Mouse (Mus musculus) MEL (cell line): ENCODE results near the gene Mogat2. TPM values are rescaled to one million over a fixed set of nuclear protein-coding genes. Genes with fewer than 3 reads are reported as not detected.

Experiments used
- DNase-seq: peaks from one replicate; pipeline ENCODE4 v3.0.0; 2011; ENCODE audit warnings: low read depth, low spot score
- H3K27ac ChIP-seq: 2 replicates; pipeline ENCODE4 v1.5.1; 2012; ENCODE audit warnings: low read depth, mild to moderate bottlenecking, control low read depth, low read length, moderate library complexity; ENCODE audit not compliant: control insufficient read depth
- H3K27me3 ChIP-seq, 2 experiments: fragments of 150-350 bp in 1 of 2; sonication (generic) in 1 of 2; 2 replicates each; pipeline ENCODE4 v1.6.1; 2012; ENCODE audit warnings: low read length in 2 of 2, mild to moderate bottlenecking in 2 of 2, improper control_type of control experiment in 1 of 2, moderate library complexity in 1 of 2; ENCODE audit not compliant: insufficient read depth in 2 of 2, control insufficient read depth in 1 of 2
- H3K36me3 ChIP-seq, 2 experiments: 2 replicates each; pipeline ENCODE4 v1.6.1; 2012 to 2014; ENCODE audit warnings: low read length in 2 of 2, improper control_type of control experiment in 1 of 2, inconsistent platforms in 1 of 2, mild to moderate bottlenecking in 1 of 2; ENCODE audit not compliant: insufficient read depth in 2 of 2, control insufficient read depth in 1 of 2
- H3K4me1 ChIP-seq, 2 experiments: fragments of 150-350 bp in 1 of 2; sonication (generic) in 1 of 2; 2 replicates each; pipeline ENCODE4 v1.6.1; 2012; ENCODE audit warnings: low read length in 2 of 2, improper control_type of control experiment in 1 of 2, mild to moderate bottlenecking in 1 of 2; ENCODE audit not compliant: insufficient read depth in 2 of 2, control insufficient read depth in 1 of 2
- H3K4me3 ChIP-seq, 2 experiments: fragments of 150-350 bp in 1 of 2; sonication (generic) in 1 of 2; 2 replicates each; pipeline ENCODE4 v1.5.1; 2012; ENCODE audit warnings: low read depth in 2 of 2, low read length in 2 of 2, mild to moderate bottlenecking in 2 of 2, moderate library complexity in 2 of 2, control low read depth in 1 of 2, improper control_type of control experiment in 1 of 2; ENCODE audit not compliant: control insufficient read depth in 1 of 2, insufficient read depth in 1 of 2
- H3K79me2 ChIP-seq: 2 replicates; pipeline ENCODE4 v1.6.1; 2012; ENCODE audit warnings: mild to moderate bottlenecking, low read length, moderate library complexity; ENCODE audit not compliant: control insufficient read depth, poor library complexity, insufficient read depth
- H3K9ac ChIP-seq: 2 replicates; pipeline ENCODE4 v1.6.1; 2012; ENCODE audit warnings: low read depth, mild to moderate bottlenecking, control low read depth, low read length, moderate library complexity; ENCODE audit not compliant: control insufficient read depth, poor library complexity, severe bottlenecking
- H3K9me3 ChIP-seq: fragments of 150-350 bp; sonication (generic); replicated peaks from 2 replicates; pipeline ENCODE4 v1.6.1; 2012; ENCODE audit warnings: mild to moderate bottlenecking, low read length, improper control_type of control experiment, moderate library complexity; ENCODE audit not compliant: insufficient read depth
- CTCF ChIP-seq, 3 experiments: IDR thresholded peaks in 2 of 3; conservative IDR thresholded peaks in 1 of 3; 2 replicates each; pipeline ENCODE4 v1.5.1; 2011 to 2012; ENCODE audit warnings: low read length in 3 of 3, low read depth in 2 of 3, mild to moderate bottlenecking in 2 of 3, improper control_type of control experiment in 1 of 3, inconsistent platforms in 1 of 3, mixed read lengths in 1 of 3, moderate library complexity in 1 of 3; ENCODE audit not compliant: control insufficient read depth in 1 of 3, insufficient read depth in 1 of 3, poor library complexity in 1 of 3, severe bottlenecking in 1 of 3
- E2F4 ChIP-seq: IDR thresholded peaks from 2 replicates; pipeline ENCODE4 v1.6.1; 2011; ENCODE audit warnings: low read depth, low read length, improper control_type of control experiment, borderline replicate concordance
- ELF1 ChIP-seq: IDR thresholded peaks from 2 replicates; pipeline ENCODE4 v1.6.1; 2014; ENCODE audit warnings: low read depth, mild to moderate bottlenecking, inconsistent platforms, low read length, improper control_type of control experiment, moderate library complexity
- ETS1 ChIP-seq: IDR thresholded peaks from 2 replicates; pipeline ENCODE4 v1.6.1; 2012; ENCODE audit warnings: low read depth, mild to moderate bottlenecking, inconsistent platforms, low read length, improper control_type of control experiment, moderate library complexity
- HCFC1 ChIP-seq: IDR thresholded peaks from 2 replicates; pipeline ENCODE4 v1.6.1; 2012; ENCODE audit warnings: low read depth, mild to moderate bottlenecking, inconsistent platforms, low read length, improper control_type of control experiment, moderate library complexity
- JUND ChIP-seq: IDR thresholded peaks from 2 replicates; pipeline ENCODE4 v1.6.1; 2011; ENCODE audit warnings: low read depth, mild to moderate bottlenecking, improper control_type of control experiment, low read length
- MAZ ChIP-seq: IDR thresholded peaks from 2 replicates; pipeline ENCODE4 v1.6.1; 2012; ENCODE audit warnings: low read depth, mild to moderate bottlenecking, inconsistent platforms, low read length, improper control_type of control experiment
- MEF2A ChIP-seq: IDR thresholded peaks from 2 replicates; pipeline ENCODE4 v1.6.1; 2014; ENCODE audit warnings: low read depth, mild to moderate bottlenecking, inconsistent platforms, low read length, improper control_type of control experiment; ENCODE audit not compliant: poor library complexity, insufficient replicate concordance, severe bottlenecking; ENCODE audit errors: extremely low read depth
- NELFE ChIP-seq: IDR thresholded peaks from 2 replicates; pipeline ENCODE4 v1.6.1; 2011; ENCODE audit warnings: low read depth, low read length, improper control_type of control experiment
- POLR2A ChIP-seq, 2 experiments: IDR thresholded peaks; 2 replicates each; pipeline ENCODE4 v1.6.1; 2011 to 2012; ENCODE audit warnings: low read length in 2 of 2, mild to moderate bottlenecking in 2 of 2, control low read depth in 1 of 2, improper control_type of control experiment in 1 of 2, low read depth in 1 of 2, moderate library complexity in 1 of 2; ENCODE audit not compliant: control insufficient read depth in 1 of 2, insufficient read depth in 1 of 2, poor library complexity in 1 of 2
- POLR2AphosphoS2 ChIP-seq: IDR thresholded peaks from 2 replicates; pipeline ENCODE4 v1.6.1; 2011; ENCODE audit warnings: low read length, improper control_type of control experiment
- POLR2AphosphoS5 ChIP-seq: IDR thresholded peaks from 2 replicates; pipeline ENCODE4 v1.6.1; 2012; ENCODE audit warnings: low read depth, borderline replicate concordance, mild to moderate bottlenecking, inconsistent platforms, low read length, moderate library complexity, mixed read lengths
- RAD21 ChIP-seq: IDR thresholded peaks from 2 replicates; pipeline ENCODE4 v1.6.1; 2011; ENCODE audit warnings: mild to moderate bottlenecking, low read depth, low read length, improper control_type of control experiment
- RCOR1 ChIP-seq: IDR thresholded peaks from 2 replicates; pipeline ENCODE4 v1.6.1; 2012; ENCODE audit warnings: low read depth, mild to moderate bottlenecking, inconsistent platforms, low read length, improper control_type of control experiment
- SMC3 ChIP-seq: IDR thresholded peaks from 2 replicates; pipeline ENCODE4 v1.6.1; 2011; ENCODE audit warnings: low read depth, low read length, improper control_type of control experiment
- TBP ChIP-seq: IDR thresholded peaks from 2 replicates; pipeline ENCODE4 v1.8.0; 2011; ENCODE audit warnings: low read depth, low read length, improper control_type of control experiment
- TCF12 ChIP-seq: IDR thresholded peaks from 2 replicates; pipeline ENCODE4 v1.6.1; 2014; ENCODE audit warnings: low read depth, mild to moderate bottlenecking, inconsistent platforms, low read length, improper control_type of control experiment, moderate library complexity
- UBTF ChIP-seq: IDR thresholded peaks from 2 replicates; pipeline ENCODE4 v1.6.1; 2012; ENCODE audit warnings: low read depth, mild to moderate bottlenecking, inconsistent platforms, low read length, improper control_type of control experiment, moderate library complexity, borderline replicate concordance; ENCODE audit not compliant: insufficient read depth
- USF1 ChIP-seq: IDR thresholded peaks from 2 replicates; pipeline ENCODE4 v1.6.1; 2014; ENCODE audit warnings: low read depth, mild to moderate bottlenecking, inconsistent platforms, low read length, improper control_type of control experiment, moderate library complexity
- USF2 ChIP-seq, 2 experiments: IDR thresholded peaks; 2 replicates each; pipeline ENCODE4 v1.6.1; 2011 to 2012; ENCODE audit warnings: improper control_type of control experiment in 2 of 2, low read length in 2 of 2, borderline replicate concordance in 1 of 2, inconsistent platforms in 1 of 2, low read depth in 1 of 2, mild to moderate bottlenecking in 1 of 2; ENCODE audit not compliant: insufficient read depth in 1 of 2
- ZC3H11A ChIP-seq: IDR thresholded peaks from 2 replicates; pipeline ENCODE4 v1.6.1; 2012; ENCODE audit warnings: low read depth, mild to moderate bottlenecking, inconsistent platforms, low read length, improper control_type of control experiment
- ZKSCAN1 ChIP-seq: IDR thresholded peaks from 2 replicates; pipeline ENCODE4 v1.6.1; 2012; ENCODE audit warnings: low read depth, mild to moderate bottlenecking, inconsistent platforms, low read length, improper control_type of control experiment, moderate library complexity
- ZMIZ1 ChIP-seq: IDR thresholded peaks from 2 replicates; pipeline ENCODE4 v1.6.1; 2012; ENCODE audit warnings: low read depth, mild to moderate bottlenecking, inconsistent platforms, low read length, improper control_type of control experiment, moderate library complexity
- polyA plus RNA-seq, 2 experiments: library from polyadenylated mRNA; stranded (reverse) in 1 of 2; unstranded in 1 of 2; fragments of >175 nt in 1 of 2; fragments of >200 nt in 1 of 2; gene quantifications; 2 replicates each; pipeline versions ENCODE4 v1.2.1 to v1.2.4; 2012; ENCODE audit warnings: low replicate concordance in 2 of 2, low read depth in 1 of 2; ENCODE audit not compliant: insufficient read length in 2 of 2, insufficient read depth in 1 of 2, missing spikeins in 1 of 2
- total RNA-seq: library from RNA; depleted of rRNA; stranded (reverse); fragments of 300-350 nt; gene quantifications from 2 replicates; pipeline ENCODE4 v1.2.3, GENCODE M21; 2012

Gene Mogat2
- total and polyA plus RNA-seq, 3 experiments: 0.13 TPM; not detected in 2

- Histone ChIP-seq H3K9me3 (no peaks in the 10 kb centered on the region), H3K79me2 (no peaks in the 10 kb centered on the region), H3K4me1 (no peaks in the 10 kb centered on the region), H3K27ac (no peak overlapping the region), H3K4me3 (no peak overlapping the region), H3K9ac (no peak overlapping the region), H3K36me3 (no peaks in the 10 kb centered on the region), H3K27me3 (peaks cover 0 to 1% of the 10 kb centered on the region in 2 experiments; a peak in 2 of 4 replicates)
- TF ChIP-seq MAZ (no peak), ETS1 (no peak), ZKSCAN1 (no peak), ZMIZ1 (no peak), HCFC1 (no peak), UBTF (no peak), NELFE (no peak), SMC3 (peak; percentile 55), CTCF (IDR thresholded peaks at IDR 0.05 in 2 of 3, conservative IDR thresholded peaks at IDR 0.05 in 1 of 3; ENCODE audit: control insufficient read depth in 1 of 3, insufficient read depth in 1 of 3, low read depth in 2 of 3, low read length in 3 of 3, poor library complexity in 1 of 3, severe bottlenecking in 1 of 3) (peak; percentile 71 to 77 (median 72)), MEF2A (no peak), ZC3H11A (no peak), USF1 (no peak), RAD21 (peak; percentile 41)
- DNase-seq: peak; percentile 41
Observed at GRCm38 (mm10) chr7:99249582-99249911, 11.1 kb upstream of the Mogat2 start.

DNA sequence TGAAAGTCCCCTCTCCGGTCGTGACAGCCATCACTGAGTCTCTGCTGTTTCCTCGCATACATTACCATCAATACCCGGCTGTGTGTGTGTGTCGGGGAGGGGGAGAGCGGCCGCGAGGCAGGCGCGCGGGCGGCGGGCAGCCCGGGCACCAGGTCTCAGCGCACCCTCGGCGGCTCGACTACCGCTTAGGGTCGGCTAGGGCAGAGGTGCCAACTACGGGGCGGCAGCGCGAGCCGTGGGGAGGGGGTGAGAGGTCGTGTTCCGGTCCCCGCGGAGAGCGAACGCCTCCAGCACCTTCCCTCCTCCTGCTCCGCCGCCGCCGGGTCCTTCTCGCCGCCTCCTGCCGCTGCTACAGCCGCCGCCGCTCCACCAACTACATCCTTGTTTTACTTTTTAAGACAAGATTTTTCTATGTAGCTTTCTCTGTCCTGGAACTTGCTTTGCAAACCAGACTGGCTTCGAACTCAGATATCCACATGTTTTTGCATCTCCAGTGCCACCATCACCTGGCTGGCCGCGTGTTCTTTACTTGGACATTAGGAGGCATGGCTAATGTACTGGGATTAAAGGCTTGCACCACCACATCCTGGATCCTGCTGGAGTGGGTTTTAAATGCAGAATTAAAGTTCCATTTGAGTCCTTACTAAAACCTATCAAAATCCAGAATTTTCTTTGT lies 10.6 kb upstream of the Mogat2 start:
- Histone ChIP-seq H3K27me3 (peaks cover 0 to 1% of the 10 kb centered on the region in 2 experiments; a peak in 2 of 4 replicates), H3K9ac (no peak overlapping the region), H3K4me1 (no peaks in the 10 kb centered on the region), H3K4me3 (no peak overlapping the region), H3K79me2 (no peaks in the 10 kb centered on the region), H3K27ac (no peak overlapping the region), H3K36me3 (no peaks in the 10 kb centered on the region), H3K9me3 (no peaks in the 10 kb centered on the region)
- no peak for DNase-seq
- TF ChIP-seq ELF1 (no peak), RCOR1 (no peak), SMC3 (no peak), USF2 (IDR thresholded peaks at IDR 0.05; ENCODE audit: borderline replicate concordance in 1 of 2, insufficient read depth in 1 of 2, low read depth in 1 of 2, low read length in 2 of 2) (no peak), E2F4 (no peak), JUND (no peak), POLR2A (IDR thresholded peaks at IDR 0.05; ENCODE audit: control insufficient read depth in 1 of 2, insufficient read depth in 1 of 2, low read depth in 1 of 2, low read length in 2 of 2, poor library complexity in 1 of 2) (no peak), POLR2AphosphoS5 (no peak), POLR2AphosphoS2 (no peak), TCF12 (no peak), ETS1 (no peak), TBP (no peak), MAZ (no peak)
